Comparison of ENCODE assay signal across 8 mouse cellular contexts in the genomic region with DNA sequence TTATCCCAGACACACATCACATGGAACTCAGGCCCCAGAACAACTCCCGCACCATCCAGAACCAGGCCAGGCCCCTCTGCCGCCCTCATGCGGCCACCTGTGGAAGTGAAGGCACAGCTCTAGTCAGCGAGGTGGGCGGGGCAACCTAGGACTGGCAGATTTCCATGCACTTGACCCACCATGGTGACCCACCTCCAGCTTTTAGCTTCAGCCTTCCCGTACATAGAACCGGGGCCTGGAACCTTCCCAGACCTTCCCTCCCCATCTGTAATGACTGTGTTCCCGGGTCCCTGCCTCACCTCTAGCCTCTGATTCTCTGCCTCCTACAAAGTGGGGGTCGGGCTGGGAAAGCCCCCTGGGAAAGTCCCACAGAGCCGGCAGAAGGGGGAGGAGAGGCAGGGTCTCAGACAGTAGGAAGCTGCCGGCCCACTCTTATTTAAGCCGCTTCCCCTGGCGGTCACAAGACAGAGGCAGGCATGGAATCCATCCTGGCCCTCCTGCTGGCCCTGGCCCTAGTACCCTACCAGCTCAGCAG.
DNase-seq lines count a peak whose midpoint lies in the region; TF ChIP-seq lines count a peak whose summit lies in the region.

A gene (plus strand): TSS at position 429 of the 535 bp plus-strand sequence.

- H3K4me1 ChIP-seq in E14TG2a.4 (replicated peaks; ENCODE audit: low read depth, low read length): peaks cover 73% of the 10 kb centered on the region

- H3K4me3 ChIP-seq in E14TG2a.4 (replicated peaks; ENCODE audit: low read length): peak within 1 kb of the TSS; percentile 73

- no peaks in the 10 kb centered on the region for H3K9me3 ChIP-seq in E14TG2a.4 (ENCODE audit: low read length)

- no peaks in the 10 kb centered on the region for H3K36me3 ChIP-seq in E14TG2a.4 (ENCODE audit: insufficient read depth, low read length)

- peak; percentile 100 for TF ChIP-seq CTCF in E14TG2a.4 (conservative IDR thresholded peaks at IDR 0.05; ENCODE audit: low read length)

- H3K27me3 ChIP-seq in E14TG2a.4 (ENCODE audit: insufficient read depth, low read length): no peaks in the 10 kb centered on the region

- peak; percentile 61 for DNase-seq in 3134 (ENCODE audit: extremely low read depth, insufficient read length, low spot score)
- DNase-seq in cerebellum, adult 11 months: peak; percentile 65
- DNase-seq in frontal cortex, postnatal 36 days (ENCODE audit: low spot score in 2 of 2): peak; percentile 53 to 66
- DNase-seq in kidney, postnatal 10 days: peak; percentile 84
- DNase-seq in lung, postnatal 10 days: peak; percentile 77
- DNase-seq in right cerebral cortex, postnatal 10 days (ENCODE audit: low spot score in 2 of 2): peak; percentile 64 to 75
- peak; percentile 41 for DNase-seq in yolk sac, embryonic 10.5 days (ENCODE audit: low spot score)

Comparison
In these comparisons a context has a peak if more than half of its experiments do, and no peak if none do; other contexts are left out.
1. Peak in every context shown above with its lines: DNase-seq and H3K4me3 ChIP-seq.